Mouse (Mus musculus): ENCODE measurements around the gene Fam178b. TPM values are rescaled to one million over a fixed set of nuclear protein-coding genes. Genes with fewer than 3 reads are reported as not detected.
"Not testable (repeated sequence)": the region's sequence is repeated elsewhere in the genome, so short reads cannot be mapped to it uniquely, and the experiment has no call there.

Fam178b gene
- total RNA-seq, 2 experiments from 2014 or later: not detected

- peak in 1 of 2 experiments; percentile 28 for DNase-seq (ENCODE audit: low spot score in 2 of 2)
Measured at GRCm38 (mm10) chr1:36547981-36548598, 134.9 kb downstream of the Fam178b start.

GRCm38 (mm10) chr1:36546888-36547471, 136.0 kb downstream of the Fam178b start, which contains the start of gene Ankrd39:
Gene Ankrd39 (minus strand): TSS chr1:36547445.
- peak; percentile 97 to 99 for DNase-seq (ENCODE audit: low spot score in 2 of 2)

GRCm38 (mm10) chr1:36545845-36546600, 137.0 kb downstream of the Fam178b start:
- peak in 1 of 2 experiments; percentile 46 for DNase-seq (ENCODE audit: low spot score in 2 of 2)

GRCm38 (mm10) chr1:36545382-36545781, 137.6 kb downstream of the Fam178b start:
- no peak for DNase-seq (ENCODE audit: low spot score in 2 of 2)

GRCm38 (mm10) chr1:36542925-36543324, 140.1 kb downstream of the Fam178b start:
- DNase-seq (ENCODE audit: low spot score in 2 of 2): no peak

GRCm38 (mm10) chr1:36541844-36542243, 141.1 kb downstream of the Fam178b start:
- DNase-seq (ENCODE audit: low spot score in 2 of 2): no peak

GRCm38 (mm10) chr1:36540807-36541206, 142.2 kb downstream of the Fam178b start:
- DNase-seq (ENCODE audit: low spot score in 2 of 2): no peak

GRCm38 (mm10) chr1:36540132-36540531, 142.9 kb downstream of the Fam178b start:
- DNase-seq (ENCODE audit: low spot score in 2 of 2): no peak

GRCm38 (mm10) chr1:36539186-36539585, 143.8 kb downstream of the Fam178b start, which contains the start of gene Gm42417:
Gene Gm42417 (minus strand): TSS chr1:36539429.
- no peak for DNase-seq (ENCODE audit: low spot score in 2 of 2)

- DNase-seq (ENCODE audit: low spot score in 2 of 2): no peak
Measured at GRCm38 (mm10) chr1:36538727-36539126, 144.3 kb downstream of the Fam178b start.

- DNase-seq (ENCODE audit: low spot score in 2 of 2): not testable (repeated sequence)
Measured at GRCm38 (mm10) chr1:36536783-36537182, 146.2 kb downstream of the Fam178b start, which contains the start of gene Ankrd23. Gene Ankrd23 (minus strand): TSS chr1:36536883.

- no peak for DNase-seq (ENCODE audit: low spot score in 2 of 2)
Measured at GRCm38 (mm10) chr1:36536397-36536728, 146.6 kb downstream of the Fam178b start.

- DNase-seq (ENCODE audit: low spot score in 2 of 2): no peak
Measured at GRCm38 (mm10) chr1:36535477-36536396, 147.2 kb downstream of the Fam178b start.

- no peak for DNase-seq (ENCODE audit: low spot score in 2 of 2)
Measured at GRCm38 (mm10) chr1:36534595-36535058, 148.4 kb downstream of the Fam178b start.

- DNase-seq (ENCODE audit: low spot score in 2 of 2): no peak
Measured at GRCm38 (mm10) chr1:36533546-36533945, 149.4 kb downstream of the Fam178b start.

GRCm38 (mm10) chr1:36531461-36531860, 151.5 kb downstream of the Fam178b start:
- no peak for DNase-seq (ENCODE audit: low spot score in 2 of 2)

- DNase-seq (ENCODE audit: low spot score in 2 of 2): no peak
Measured at GRCm38 (mm10) chr1:36530962-36531361, 152.0 kb downstream of the Fam178b start.

GRCm38 (mm10) chr1:36530485-36530884, 152.5 kb downstream of the Fam178b start:
- no peak for DNase-seq (ENCODE audit: low spot score in 2 of 2)

- no peak for DNase-seq (ENCODE audit: low spot score in 2 of 2)
Measured at GRCm38 (mm10) chr1:36529875-36530274, 153.1 kb downstream of the Fam178b start.

- DNase-seq (ENCODE audit: low spot score in 2 of 2): no peak
Measured at GRCm38 (mm10) chr1:36529274-36529673, 153.7 kb downstream of the Fam178b start.

GRCm38 (mm10) chr1:36528351-36528750, 154.6 kb downstream of the Fam178b start:
- DNase-seq (ENCODE audit: low spot score in 2 of 2): no peak
